Mouse (Mus musculus): ENCODE results near the gene Vps13c. TPM values are rescaled to one million over a fixed set of nuclear protein-coding genes. Genes with fewer than 3 reads are reported as not detected.

Vps13c gene
- total and polyA plus RNA-seq, 3 experiments: 10.8 to 25.7 (median 18.4) TPM

GRCm38 (mm10) chr9:67955466-67956010 lies 115.3 kb downstream of the Vps13c start:
- H3K27me3 ChIP-seq (replicated peaks): no peaks in the 10 kb centered on the region
- H3K79me2 ChIP-seq (replicated peaks; ENCODE audit: control insufficient read depth, extremely low read depth, insufficient read depth, poor library complexity, severe bottlenecking): no peaks in the 10 kb centered on the region
- in situ Hi-C loops (cut with MboI; ENCODE audit: low pct_ligation_motif_present, low pct_unique_long_range_greater_than_20kb, low sequenced_read_pairs) (no loop called here), dilution Hi-C loops (cut with MboI; ENCODE audit: extremely low pct_ligation_motif_present, extremely low pct_unique_long_range_greater_than_20kb, low sequenced_read_pairs) (no loop called here)
- H3K9me3 ChIP-seq (replicated peaks; ENCODE audit: low read length): no peaks in the 10 kb centered on the region
- H3K4me3 ChIP-seq (replicated peaks in 1 of 3; ENCODE audit: low read depth in 2 of 3, low read length in 2 of 3, poor library complexity in 1 of 3): no peak overlapping the region
- H3K4me2 ChIP-seq (ENCODE audit: insufficient read depth, low read depth, poor library complexity, severe bottlenecking): no peak overlapping the region
- H3K4me1 ChIP-seq (ENCODE audit: control insufficient read depth in 1 of 2, insufficient read depth in 2 of 2): no peaks in the 10 kb centered on the region
- DNase-seq (ENCODE audit: extremely low read depth): no peak
- no peak overlapping the region for H3K27ac ChIP-seq (ENCODE audit: insufficient read depth, low read depth)
- TF ChIP-seq CTCF (conservative IDR thresholded peaks at IDR 0.05 in 1 of 2, IDR thresholded peaks at IDR 0.05 in 1 of 2; ENCODE audit: low read depth in 2 of 2, low read length in 2 of 2) (no peak), UBTF (IDR thresholded peaks at IDR 0.05; ENCODE audit: low read depth, low read length) (no peak), NRF1 (IDR thresholded peaks at IDR 0.05; ENCODE audit: low read depth, low read length) (no peak), TCF12 (IDR thresholded peaks at IDR 0.05; ENCODE audit: low read depth, low read length) (no peak), HCFC1 (IDR thresholded peaks at IDR 0.05; ENCODE audit: low read depth, low read length) (no peak), KAT2A (IDR thresholded peaks at IDR 0.05; ENCODE audit: insufficient replicate concordance, low read length) (no peak), ZC3H11A (IDR thresholded peaks at IDR 0.05; ENCODE audit: low read depth, low read length) (no peak), CHD1 (IDR thresholded peaks at IDR 0.05; ENCODE audit: low read depth, low read length) (no peak)
- H3K36me3 ChIP-seq (replicated peaks in 1 of 2; ENCODE audit: control insufficient read depth in 1 of 2, insufficient read depth in 1 of 2, low read length in 1 of 2): peaks cover 48 to 91% of the 10 kb centered on the region in 2 experiments
- H3K9ac ChIP-seq (ENCODE audit: insufficient read depth, low read depth): no peak overlapping the region

- Histone ChIP-seq H3K4me1 (ENCODE audit: control insufficient read depth in 1 of 2, insufficient read depth in 2 of 2) (no peaks in the 10 kb centered on the region), H3K9ac (ENCODE audit: insufficient read depth, low read depth) (no peak overlapping the region), H3K9me3 (replicated peaks; ENCODE audit: low read length) (no peaks in the 10 kb centered on the region), H3K27ac (ENCODE audit: insufficient read depth, low read depth) (no peak overlapping the region), H3K4me2 (ENCODE audit: insufficient read depth, low read depth, poor library complexity, severe bottlenecking) (no peak overlapping the region), H3K79me2 (replicated peaks; ENCODE audit: control insufficient read depth, extremely low read depth, insufficient read depth, poor library complexity, severe bottlenecking) (no peaks in the 10 kb centered on the region), H3K4me3 (replicated peaks in 1 of 3; ENCODE audit: low read depth in 2 of 3, low read length in 2 of 3, poor library complexity in 1 of 3) (no peak overlapping the region), H3K27me3 (replicated peaks) (no peaks in the 10 kb centered on the region), H3K36me3 (replicated peaks in 1 of 2; ENCODE audit: control insufficient read depth in 1 of 2, insufficient read depth in 1 of 2, low read length in 1 of 2) (peaks cover 32 to 77% of the 10 kb centered on the region in 2 experiments)
- in situ Hi-C loops (cut with MboI; ENCODE audit: low pct_ligation_motif_present, low pct_unique_long_range_greater_than_20kb, low sequenced_read_pairs) (no loop called here), dilution Hi-C loops (cut with MboI; ENCODE audit: extremely low pct_ligation_motif_present, extremely low pct_unique_long_range_greater_than_20kb, low sequenced_read_pairs) (no loop called here)
- no peak for TF ChIP-seq EP300 (IDR thresholded peaks at IDR 0.05; ENCODE audit: low read length)
- TF ChIP-seq ZKSCAN1 (IDR thresholded peaks at IDR 0.05; ENCODE audit: borderline replicate concordance, low read depth, low read length): no peak
- no peak for TF ChIP-seq CTCF (conservative IDR thresholded peaks at IDR 0.05 in 1 of 2, IDR thresholded peaks at IDR 0.05 in 1 of 2; ENCODE audit: low read depth in 2 of 2, low read length in 2 of 2)
- no peak for TF ChIP-seq ZNF384 (IDR thresholded peaks at IDR 0.05; ENCODE audit: low read depth, low read length)
- no peak for TF ChIP-seq CHD1 (IDR thresholded peaks at IDR 0.05; ENCODE audit: low read depth, low read length)
- TF ChIP-seq USF1 (IDR thresholded peaks at IDR 0.05; ENCODE audit: low read depth, low read length): no peak
- TF ChIP-seq MEF2A (IDR thresholded peaks at IDR 0.05; ENCODE audit: borderline replicate concordance, low read depth, low read length): no peak
- no peak for TF ChIP-seq MAFK (IDR thresholded peaks at IDR 0.05; ENCODE audit: insufficient replicate concordance, low read length)
- TF ChIP-seq RCOR1 (conservative IDR thresholded peaks at IDR 0.05; ENCODE audit: low read depth, low read length): no peak
- TF ChIP-seq MAZ (IDR thresholded peaks at IDR 0.05; ENCODE audit: low read depth, low read length): no peak
- no peak for TF ChIP-seq IRF4 (IDR thresholded peaks at IDR 0.05; ENCODE audit: low read depth, low read length)
- TF ChIP-seq KAT2A (IDR thresholded peaks at IDR 0.05; ENCODE audit: insufficient replicate concordance, low read length): no peak
- no peak for DNase-seq (ENCODE audit: extremely low read depth)
These were observed 121.8 kb downstream of the Vps13c start for GRCm38 (mm10) chr9:67961953-67962352.
